Mouse (Mus musculus) left cerebral cortex, postnatal 10 days (tissue): Measurements from ENCODE around the gene Snap47. TPM values are rescaled to one million over a fixed set of nuclear protein-coding genes. Genes with fewer than 3 reads are reported as not detected.

Source experiments
- DNase-seq, 2 experiments: peaks; one replicate each; pipeline ENCODE4 v3.0.0; 2021 to 2022; ENCODE audit warnings: low spot score in 2 of 2, mixed read lengths in 1 of 2; ENCODE audit errors: extremely low spot score in 1 of 2
- intact Hi-C: fragments of 180-260 bp; cut with DNase I; formaldehyde crosslinking; loops from one replicate; pipeline ENCODE4 v1.15.1; 2025
- total RNA-seq, 2 experiments: library from RNA; stranded (reverse); gene quantifications; 2 replicates each; pipeline ENCODE4 v1.2.3; 2021

The Snap47 gene
- total RNA-seq, 2 experiments from 2014 or later: 366 to 371 TPM

GRCm38 (mm10) chr11:59428057-59428660, 22.8 kb downstream of the Snap47 start:
- DNase-seq: no peak
- intact Hi-C loops: loop anchor here (10.0 kb wide), 1 partner anchor 123 kb away; the partner anchor contains the start of gene Wnt9a

DNA sequence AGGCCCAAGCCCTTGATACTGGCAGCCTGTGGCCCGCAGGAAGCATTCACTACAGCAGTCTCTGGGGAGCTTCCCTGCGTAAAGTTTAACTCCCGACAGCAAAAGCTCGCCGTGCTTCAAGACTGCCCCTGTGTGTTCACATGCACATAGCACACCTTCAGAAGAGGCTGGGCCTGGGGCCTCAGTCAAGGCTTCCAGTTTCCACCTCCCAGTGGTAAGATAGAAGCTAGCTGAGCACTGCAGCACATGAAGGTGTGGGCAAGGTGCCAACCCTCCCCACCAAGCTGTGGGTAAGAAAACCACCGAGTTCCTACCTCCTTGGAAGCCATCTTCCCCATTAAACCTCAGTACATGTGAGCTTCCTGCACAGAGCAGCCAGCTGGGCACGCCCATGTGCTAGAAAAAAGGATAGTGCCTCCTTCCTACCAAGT, 25.3 kb downstream of the Snap47 start:
- peak; percentile 13 to 68 for DNase-seq

GRCm38 (mm10) chr11:59423010-59423588, 27.9 kb downstream of the Snap47 start:
- intact Hi-C loops: loop anchor here (10.0 kb wide), 1 partner anchor 118 kb away; the partner anchor contains the start of gene Wnt9a

More for the DNA sequence above, 25.3 kb downstream of the Snap47 start:
- intact Hi-C loops: loop anchor here (10.0 kb wide), 1 partner anchor 121 kb away; the partner anchor contains the start of gene Wnt9a

GRCm38 (mm10) chr11:59421967-59422366, 29.0 kb downstream of the Snap47 start:
- intact Hi-C loops: loop anchor here (10.0 kb wide), 1 partner anchor 117 kb away; the partner anchor contains the start of gene Wnt9a
- DNase-seq: no peak

More at GRCm38 (mm10) chr11:59423010-59423588, 27.9 kb downstream of the Snap47 start:
- DNase-seq: no peak

DNA sequence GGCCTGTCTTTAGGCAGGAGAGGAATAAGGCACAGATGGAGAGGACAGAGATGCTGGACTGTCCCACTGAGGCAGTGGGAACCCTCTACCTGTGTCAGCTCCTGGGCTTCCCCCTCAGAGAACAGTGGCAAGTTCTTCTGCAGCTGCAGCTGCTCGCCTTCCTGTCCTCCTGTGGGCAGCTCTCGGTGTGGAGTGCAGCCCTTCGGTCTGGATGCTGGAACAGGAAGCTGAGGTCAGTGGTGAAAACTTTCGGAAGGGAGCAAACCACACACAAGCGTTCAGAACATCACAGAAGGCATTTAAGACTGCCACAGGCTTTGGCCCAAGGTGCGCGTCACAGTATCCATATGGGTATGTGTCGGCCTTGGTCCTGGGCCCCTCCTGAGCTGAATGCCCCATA, 29.6 kb downstream of the Snap47 start:
- DNase-seq: no peak
- intact Hi-C loops: loop anchor here (10.0 kb wide), 1 partner anchor 117 kb away; the partner anchor contains the start of gene Wnt9a

DNA sequence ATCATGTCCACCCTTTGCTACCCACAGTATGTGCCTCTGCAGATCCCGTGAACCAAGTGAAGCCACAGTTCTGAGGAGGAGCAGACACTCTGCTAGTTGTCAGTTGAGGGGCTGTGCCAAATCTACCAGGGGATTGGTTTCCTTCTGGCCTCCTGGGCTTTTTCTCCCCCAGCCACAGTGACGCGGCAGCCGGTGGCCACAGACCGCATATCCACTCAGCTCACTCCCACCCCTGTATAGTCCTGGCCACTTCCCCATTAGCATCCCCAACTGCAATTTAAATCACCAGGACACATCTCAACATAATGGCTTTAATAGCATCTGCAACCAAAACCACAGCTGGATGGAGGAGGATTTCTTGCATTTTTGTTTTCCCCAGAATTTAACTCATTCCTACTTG, 32.3 kb downstream of the Snap47 start:
- DNase-seq: no peak
- intact Hi-C loops: no loop called here

- intact Hi-C loops: no loop called here
- DNase-seq: no peak
These were observed 37.8 kb downstream of the Snap47 start for GRCm38 (mm10) chr11:59412999-59413863.

- no peak for DNase-seq
- intact Hi-C loops: no loop called here
These were observed 38.9 kb downstream of the Snap47 start for GRCm38 (mm10) chr11:59412058-59412457.

GRCm38 (mm10) chr11:59410851-59411250, 40.1 kb downstream of the Snap47 start:
- intact Hi-C loops: no loop called here

DNA sequence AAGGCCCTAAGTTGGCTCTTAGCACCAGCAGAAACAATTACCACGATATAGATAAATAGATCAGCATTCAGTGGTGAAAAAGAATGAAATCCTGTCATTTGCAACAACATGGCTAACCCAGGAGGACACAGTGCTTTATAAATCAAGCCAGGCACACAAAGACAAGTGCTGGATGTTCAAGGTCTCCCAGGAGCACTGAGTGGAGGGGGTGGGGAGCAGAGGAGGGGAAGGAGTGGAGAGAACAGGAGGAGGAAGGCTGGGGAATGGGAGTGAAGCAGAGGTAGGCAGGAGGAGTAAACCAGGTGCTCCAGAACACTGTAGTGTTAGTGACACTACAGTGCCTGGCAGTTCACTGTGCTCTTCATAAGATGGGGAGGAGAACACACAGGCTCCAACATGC, 45.2 kb downstream of the Snap47 start:
- DNase-seq: no peak
- intact Hi-C loops: no loop called here

More at GRCm38 (mm10) chr11:59410851-59411250, 40.1 kb downstream of the Snap47 start:
- no peak for DNase-seq

DNA sequence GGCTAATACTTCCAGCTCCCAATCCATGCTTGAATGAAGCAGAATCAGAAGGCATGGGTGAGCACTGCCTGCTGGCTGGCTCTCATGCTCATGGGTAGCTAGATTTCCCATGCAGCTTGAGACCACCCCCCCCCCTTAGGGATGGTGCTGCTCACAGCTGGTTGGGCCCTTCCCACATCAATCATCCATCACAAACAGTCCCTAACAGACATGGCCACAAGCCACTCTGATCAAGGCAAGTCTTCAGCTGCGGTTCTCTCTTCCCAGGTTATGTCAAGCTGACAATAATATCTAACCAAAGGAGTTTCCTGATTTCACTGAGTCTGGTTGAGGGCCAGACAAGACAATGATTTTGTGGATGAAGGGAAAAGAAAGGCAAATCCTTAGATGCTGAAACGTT, 50.1 kb downstream of the Snap47 start:
- intact Hi-C loops: no loop called here
- no peak for DNase-seq

DNA sequence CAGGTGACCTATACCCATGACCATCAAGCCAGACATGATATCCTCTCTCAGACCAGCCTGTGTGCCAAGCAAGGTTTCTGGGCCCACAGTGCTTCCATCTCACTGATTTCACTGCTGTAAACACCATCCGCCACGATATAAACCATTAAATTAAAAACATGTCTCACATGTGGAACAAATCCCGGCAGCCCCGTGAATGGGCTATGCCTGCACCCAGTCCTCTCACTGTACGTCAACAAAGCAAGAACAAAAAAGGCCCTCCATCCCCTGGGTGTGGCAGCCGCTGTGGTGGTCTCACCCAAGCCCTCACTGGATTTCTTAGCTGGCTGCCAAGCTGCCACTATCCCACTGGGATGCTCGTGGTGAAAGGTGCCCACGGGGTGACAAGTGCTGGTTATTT, 51.2 kb downstream of the Snap47 start:
- intact Hi-C loops: no loop called here

DNA sequence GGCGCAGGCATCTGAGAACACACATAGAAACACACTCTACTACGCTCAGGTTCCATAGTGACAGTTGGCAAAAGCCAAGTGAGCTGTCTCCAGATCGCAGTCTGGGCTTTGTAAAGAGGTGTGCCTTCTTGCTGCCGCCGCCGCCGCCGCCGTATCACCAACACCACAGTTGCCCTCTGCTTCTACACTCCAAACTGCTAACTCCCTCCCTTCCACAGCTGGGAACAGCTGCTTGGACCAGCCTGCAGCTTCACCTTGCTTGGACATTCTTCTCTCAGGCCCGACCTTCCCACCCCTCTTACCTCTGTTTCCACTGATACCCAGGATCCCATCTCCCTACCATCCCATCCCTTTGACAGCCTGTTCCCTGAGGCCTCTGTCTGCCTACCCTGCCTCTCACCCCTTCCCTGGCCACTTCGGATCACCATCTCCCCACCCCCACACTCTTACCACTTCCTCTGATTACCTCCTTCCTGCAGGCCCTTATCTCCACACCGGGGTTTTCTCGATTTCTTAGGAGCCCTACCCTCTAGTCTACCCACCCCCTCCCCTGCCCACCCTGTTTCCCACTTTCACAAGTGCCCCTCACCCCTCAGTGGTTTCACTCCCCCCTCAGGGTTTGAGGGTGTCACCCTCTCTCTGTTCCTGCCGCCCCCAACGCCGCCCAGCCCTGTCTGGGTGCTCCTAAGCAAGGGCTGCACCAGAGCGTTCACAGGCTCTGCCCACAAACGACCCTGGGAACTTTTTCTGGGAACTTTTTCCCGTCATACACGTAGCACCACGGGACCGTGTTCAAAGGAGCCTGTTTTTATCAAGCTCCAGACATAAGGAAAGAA, 53.2 kb downstream of the Snap47 start:
- peak in 1 of 2 experiments; percentile 50 for DNase-seq
- intact Hi-C loops: no loop called here

More for the DNA sequence above, 51.2 kb downstream of the Snap47 start:
- no peak for DNase-seq

DNA sequence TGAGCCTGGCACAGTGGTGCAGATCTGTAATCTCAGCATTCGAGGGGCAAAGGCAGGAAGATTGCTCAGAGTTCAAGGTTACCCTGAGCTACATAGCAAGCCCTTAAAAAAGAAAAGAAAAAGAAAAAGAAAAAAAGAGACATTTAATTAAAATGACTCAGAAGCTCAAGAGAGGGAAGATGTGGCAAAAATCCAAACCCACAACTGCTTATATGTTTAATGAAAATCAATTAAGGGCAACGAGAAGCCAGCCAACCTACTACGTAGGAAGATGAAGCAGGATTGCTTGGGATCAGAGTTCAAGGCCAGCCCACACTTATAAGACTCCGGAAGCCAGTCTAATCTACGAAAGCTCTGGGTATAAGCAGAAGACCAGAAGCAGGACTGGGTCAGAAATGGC, 56.5 kb downstream of the Snap47 start:
- intact Hi-C loops: no loop called here
- no peak for DNase-seq

DNA sequence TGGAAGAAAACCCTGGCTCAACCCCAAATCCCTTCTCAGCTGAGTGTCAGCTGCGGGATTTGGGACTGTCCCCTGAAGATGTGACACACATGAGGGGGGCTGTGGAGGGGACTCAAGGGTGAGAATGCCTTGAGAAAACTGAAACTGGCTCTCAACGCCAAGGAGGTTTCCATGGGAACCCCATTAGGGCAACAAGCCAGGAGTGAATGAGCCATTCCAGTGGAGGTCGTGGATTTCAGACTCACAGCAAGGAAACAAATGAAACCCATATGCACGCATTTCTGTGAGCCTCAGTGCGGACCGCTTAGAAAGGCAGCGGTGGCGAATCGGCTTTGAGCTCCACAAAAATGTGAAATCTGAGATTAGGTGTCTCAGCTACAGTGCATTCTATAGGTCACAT, 57.4 kb downstream of the Snap47 start:
- intact Hi-C loops: no loop called here
- DNase-seq: peak; percentile 47 to 71

DNA sequence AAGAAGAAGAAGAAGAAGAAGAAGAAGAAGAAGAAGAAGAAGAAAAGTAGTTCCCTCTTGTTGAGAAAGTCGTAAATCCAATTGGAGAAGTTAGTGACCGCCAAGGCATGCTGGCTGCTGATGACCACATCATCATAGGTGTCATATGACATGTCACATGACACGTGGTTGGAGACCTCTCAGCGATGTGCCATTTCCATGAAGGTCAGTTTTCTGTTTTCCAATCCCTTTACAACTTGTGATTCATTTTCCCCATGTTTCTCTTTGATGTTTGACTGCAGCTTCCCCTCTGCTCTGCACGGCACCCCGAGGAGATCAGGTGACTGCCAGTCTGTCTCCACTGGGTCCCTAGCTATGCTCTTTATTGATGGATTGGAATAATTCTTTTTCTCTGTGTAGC, 58.7 kb downstream of the Snap47 start:
- DNase-seq: peak in 1 of 2 experiments; percentile 8
- intact Hi-C loops: no loop called here

- intact Hi-C loops: no loop called here
- no peak for DNase-seq
These were observed 60.5 kb downstream of the Snap47 start for GRCm38 (mm10) chr11:59390470-59390869.

GRCm38 (mm10) chr11:59389617-59390016, 61.4 kb downstream of the Snap47 start:
- DNase-seq: no peak
- intact Hi-C loops: no loop called here
